Mouse (Mus musculus): ENCODE measurements around the gene Abhd14b.
A peak's percentile ranks its signal among the peaks of the same experiment; 100 is the strongest.

The Abhd14b gene

GRCm38 (mm10) chr9:106429221-106430014 is 17.8 kb upstream of the Abhd14b start, which contains the start of gene Rpl29:
TSS of gene Rpl29 (plus strand) at chr9:106429454.
- no peak for DNase-seq (ENCODE audit: extremely low read depth, low read depth, low spot score)

DNA sequence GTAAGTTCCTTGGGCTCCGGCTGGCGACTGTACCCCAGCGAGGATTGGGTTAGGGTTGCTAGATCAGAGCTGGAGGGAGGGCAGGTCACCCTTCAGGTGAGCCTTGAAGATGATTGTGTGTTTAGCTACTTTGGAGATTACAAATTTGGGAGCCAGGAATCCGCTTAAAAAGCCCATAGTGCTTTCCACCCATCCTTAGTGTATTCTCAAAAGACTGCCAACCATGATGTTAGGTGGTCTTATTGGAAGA is 17.3 kb upstream of the Abhd14b start:
- no peak for DNase-seq (ENCODE audit: extremely low read depth, low read depth, low spot score)

- no peak for DNase-seq (ENCODE audit: extremely low read depth, low read depth, low spot score)
Measured at GRCm38 (mm10) chr9:106433389-106433788, 13.9 kb upstream of the Abhd14b start.

- DNase-seq (ENCODE audit: extremely low read depth, low read depth, low spot score), result no peak
Measured at GRCm38 (mm10) chr9:106436566-106436965, 10.7 kb upstream of the Abhd14b start.

GRCm38 (mm10) chr9:106442680-106443079 is 4.6 kb upstream of the Abhd14b start:
- DNase-seq (ENCODE audit: extremely low read depth, low read depth, low spot score), result no peak

DNA sequence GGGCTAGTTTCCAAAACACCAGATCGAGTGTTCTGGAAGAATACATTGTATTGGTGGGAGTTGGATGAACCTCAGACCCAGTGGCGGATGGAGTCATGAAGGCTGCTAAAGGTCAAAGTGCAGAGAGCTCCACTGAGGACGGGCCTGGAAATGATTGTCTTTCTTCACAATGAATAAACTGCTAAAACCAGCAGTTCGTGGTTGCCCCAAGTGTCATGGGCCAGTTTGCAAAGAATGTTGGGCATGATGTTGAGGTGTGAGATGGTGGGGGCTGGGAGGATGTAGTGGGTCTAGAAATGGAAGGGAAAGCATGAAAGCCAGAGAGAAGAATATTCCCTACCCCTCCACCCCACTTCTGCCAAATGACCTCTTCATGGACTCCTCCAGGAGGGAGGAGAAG is 2.4 kb upstream of the Abhd14b start:
- DNase-seq (ENCODE audit: extremely low read depth, low read depth, low spot score), result no peak

- DNase-seq (ENCODE audit: extremely low read depth, low read depth, low spot score), result peak; percentile 34
Measured at GRCm38 (mm10) chr9:106447951-106448350, 692 bp downstream of the Abhd14b start.

DNA sequence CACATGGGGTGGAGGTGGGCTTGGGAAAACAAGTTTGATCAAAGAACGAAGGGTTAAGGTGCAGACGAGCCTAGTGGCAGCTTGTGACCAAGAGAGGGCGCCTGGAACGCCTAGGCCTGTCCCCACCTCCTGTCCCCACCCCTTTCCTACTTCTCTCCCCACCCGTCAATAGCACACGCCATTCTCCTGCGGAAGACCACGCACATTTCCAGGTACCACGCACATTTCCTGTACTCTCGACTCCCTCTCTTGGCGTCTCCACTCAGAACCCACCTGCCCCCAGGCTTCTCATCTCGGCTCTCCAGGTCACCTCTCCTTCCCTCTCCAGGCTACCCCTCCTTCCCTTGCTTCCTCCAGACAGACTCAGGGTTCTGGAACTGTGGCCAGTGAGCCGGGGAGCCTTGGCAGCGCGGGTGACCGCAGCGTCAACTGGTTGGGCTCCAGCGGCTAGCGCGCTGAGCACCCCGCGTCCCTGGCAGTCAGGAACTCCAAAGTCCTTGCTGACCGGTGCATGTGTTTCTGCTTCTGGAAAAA is 1.3 kb downstream of the Abhd14b start:
- DNase-seq (ENCODE audit: extremely low read depth, low read depth, low spot score), result no peak

DNA sequence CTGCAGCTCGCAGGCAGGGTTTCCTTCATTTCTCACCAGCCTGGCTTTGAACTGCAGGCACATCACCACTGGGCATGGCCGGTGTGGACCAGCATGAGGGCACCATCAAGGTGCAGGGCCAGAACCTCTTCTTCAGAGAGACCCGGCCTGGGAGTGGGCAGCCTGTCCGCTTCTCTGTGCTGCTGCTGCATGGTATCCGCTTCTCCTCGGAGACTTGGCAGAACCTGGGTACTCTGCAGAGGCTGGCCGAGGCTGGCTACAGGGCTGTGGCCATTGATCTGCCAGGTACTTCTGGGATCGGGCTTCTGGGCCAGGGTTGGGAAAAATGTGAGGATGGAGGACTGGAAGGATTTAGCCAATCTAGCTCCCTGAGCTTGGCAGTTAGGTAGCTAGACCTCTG is 2.7 kb downstream of the Abhd14b start:
- no peak for DNase-seq (ENCODE audit: extremely low read depth, low read depth, low spot score)

GRCm38 (mm10) chr9:106450661-106451060 is 3.4 kb downstream of the Abhd14b start:
- no peak for DNase-seq (ENCODE audit: extremely low read depth, low read depth, low spot score)

GRCm38 (mm10) chr9:106451298-106451697 is 4.0 kb downstream of the Abhd14b start:
- DNase-seq (ENCODE audit: extremely low read depth, low read depth, low spot score), result no peak

- DNase-seq (ENCODE audit: extremely low read depth, low read depth, low spot score), result no peak
Measured at GRCm38 (mm10) chr9:106451899-106452298, 4.6 kb downstream of the Abhd14b start.

DNA sequence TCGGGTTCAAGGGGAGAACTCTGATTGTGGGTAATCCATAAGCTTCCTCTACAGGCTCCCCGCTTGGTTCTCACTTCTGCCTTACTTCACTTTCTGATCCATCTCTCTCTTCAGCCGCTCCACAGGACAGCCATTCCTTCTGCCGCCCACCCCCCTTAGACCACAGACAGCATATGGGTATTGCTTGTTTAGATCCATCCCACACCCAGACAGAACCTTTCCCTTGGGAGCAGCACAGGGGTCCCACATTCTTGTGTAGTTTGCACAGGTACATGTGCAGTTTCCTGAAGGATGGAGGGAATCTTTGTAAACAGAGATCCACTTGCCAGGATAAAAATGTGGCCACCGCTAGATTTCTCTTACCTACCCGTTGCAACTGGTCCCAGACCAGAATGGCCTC is 5.1 kb downstream of the Abhd14b start:
- DNase-seq (ENCODE audit: extremely low read depth, low read depth, low spot score), result no peak

DNA sequence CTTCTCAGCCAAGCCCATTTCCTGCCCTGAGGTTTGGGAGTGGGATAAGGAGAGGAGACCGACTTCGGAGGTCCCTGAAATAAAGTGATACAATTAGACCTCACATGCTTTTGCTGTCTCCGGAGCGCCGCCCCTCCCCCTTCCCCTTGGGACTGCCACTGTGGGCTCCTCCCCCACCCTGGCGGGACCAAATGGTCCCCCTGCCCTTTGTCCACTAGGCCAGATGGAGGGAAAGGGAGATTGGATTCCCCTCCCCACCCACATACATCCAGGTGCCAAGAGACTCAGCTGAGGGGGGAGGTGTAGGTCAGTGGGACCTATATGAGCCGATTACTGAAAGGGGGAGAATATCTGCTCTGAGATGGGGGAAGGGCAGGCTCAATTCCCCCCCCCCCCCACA is 5.6 kb downstream of the Abhd14b start:
- DNase-seq (ENCODE audit: extremely low read depth, low read depth, low spot score), result no peak

GRCm38 (mm10) chr9:106453271-106454070 is 6.2 kb downstream of the Abhd14b start, which contains the start of gene Pcbp4:
TSS of gene Pcbp4 (plus strand) at chr9:106453291.
- no peak for DNase-seq (ENCODE audit: extremely low read depth, low read depth, low spot score)

DNA sequence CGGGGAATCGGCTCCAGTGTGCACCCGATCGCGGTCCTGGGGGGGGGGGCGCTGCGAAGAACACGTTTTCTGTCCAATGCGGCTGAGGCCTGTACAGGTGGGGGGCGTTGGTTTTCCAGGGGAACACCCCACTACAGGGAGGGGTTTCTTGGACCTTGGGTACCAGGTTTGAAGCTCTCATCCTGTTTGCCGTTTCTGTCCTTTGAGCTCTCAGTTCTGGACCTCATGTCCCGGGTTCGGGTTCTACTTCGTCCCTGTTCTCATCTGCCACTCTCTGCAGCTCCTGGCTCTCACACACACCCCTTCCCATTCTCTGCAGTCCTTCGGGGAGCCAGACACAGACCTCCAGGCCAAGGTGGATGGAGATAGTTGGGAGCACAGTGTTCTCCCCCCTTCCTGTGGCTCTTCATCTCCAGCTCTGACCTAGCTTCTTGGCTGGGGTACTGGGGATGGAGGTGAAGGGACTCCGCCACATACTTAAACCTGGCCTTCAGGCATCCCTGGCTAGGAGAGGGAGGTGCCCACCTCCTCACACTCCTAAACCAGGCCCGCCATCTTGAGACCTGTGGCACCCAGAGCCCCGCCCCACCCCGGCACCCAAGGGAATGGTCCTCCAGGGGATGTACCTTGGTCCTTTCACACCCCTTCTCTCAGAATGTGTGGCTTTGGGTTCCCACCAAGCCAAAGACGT is 7.0 kb downstream of the Abhd14b start:
- DNase-seq (ENCODE audit: extremely low read depth, low read depth, low spot score), result no peak

DNA sequence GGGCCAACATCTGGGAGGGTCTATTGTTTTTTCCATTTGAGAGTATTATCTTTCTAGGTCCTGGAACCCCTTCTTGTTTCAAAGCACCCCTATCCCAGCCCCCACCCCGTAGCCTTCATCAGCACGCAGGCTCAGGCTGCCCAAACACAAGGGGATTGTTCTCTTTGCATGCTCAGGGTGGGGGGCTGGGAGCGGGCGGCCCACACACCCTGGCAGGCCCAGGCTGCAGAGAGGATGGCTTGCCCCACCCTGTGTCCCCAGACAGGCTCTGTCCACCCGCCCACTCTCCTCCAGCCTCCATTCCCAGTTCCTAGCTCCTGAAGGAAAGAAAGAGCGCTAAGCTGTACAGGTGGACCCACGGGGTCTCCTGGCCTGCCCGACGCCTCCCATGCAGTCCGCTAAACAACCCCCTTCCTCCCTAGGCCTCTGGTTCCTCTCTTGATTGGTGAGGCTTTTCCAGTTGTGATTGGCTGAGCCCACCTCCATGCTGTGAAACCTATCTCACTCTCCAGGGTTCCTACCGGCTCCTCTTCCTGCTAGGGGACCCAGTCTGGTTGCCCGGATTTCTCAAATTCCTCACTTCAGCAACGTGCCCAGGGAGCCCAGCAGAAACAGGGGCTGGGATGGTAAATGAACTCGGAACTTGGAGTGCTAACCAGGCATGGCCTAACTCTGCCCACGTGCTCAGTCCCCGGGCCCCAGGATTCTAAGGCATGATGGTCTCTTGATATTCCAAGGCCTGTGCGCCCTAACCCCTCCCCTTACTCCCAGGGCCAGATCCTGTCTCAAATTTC is 7.8 kb downstream of the Abhd14b start:
- no peak for DNase-seq (ENCODE audit: extremely low read depth, low read depth, low spot score)

GRCm38 (mm10) chr9:106456325-106457162 is 9.3 kb downstream of the Abhd14b start:
- no peak for DNase-seq (ENCODE audit: extremely low read depth, low read depth, low spot score)

- DNase-seq (ENCODE audit: extremely low read depth, low read depth, low spot score), result no peak
Measured at GRCm38 (mm10) chr9:106457163-106457559, 9.9 kb downstream of the Abhd14b start.

DNA sequence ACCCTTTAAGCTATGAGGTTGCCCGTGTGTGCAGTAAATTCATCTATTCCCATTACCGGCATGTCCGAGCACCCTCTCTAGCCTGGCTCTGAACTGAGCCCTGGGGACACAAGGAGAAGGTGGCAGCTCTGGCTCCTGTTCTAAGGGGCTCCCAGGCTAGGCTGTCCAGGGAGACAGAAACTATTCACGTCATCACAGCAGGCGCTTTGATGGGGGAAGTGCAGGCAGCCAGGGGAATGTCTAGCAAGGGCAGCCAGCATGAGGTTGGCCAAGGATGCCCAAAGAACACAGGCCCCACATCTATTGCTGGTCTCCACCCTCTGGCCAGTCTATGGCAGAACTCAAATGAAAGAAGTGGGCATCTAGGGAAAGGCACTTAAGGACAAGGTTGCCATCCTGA is 10.7 kb downstream of the Abhd14b start:
- no peak for DNase-seq (ENCODE audit: extremely low read depth, low read depth, low spot score)

Data from fat pad, adult 2 months (tissue).